Mouse (Mus musculus) intestine, embryonic 16.5 days (tissue): ENCODE measurements around the gene Ric8a. TPM values are rescaled to one million over a fixed set of nuclear protein-coding genes. Genes with fewer than 3 reads are reported as not detected.

Source experiments
- ATAC-seq: fragments of 200-750 bp; cut with Nextera tagmentation; 2 replicates; pipeline ENCODE4 v1.8.0; 2017; ENCODE audit warnings: moderate TSS enrichment, moderate library complexity
- H3K27ac ChIP-seq: fragments of 300-500 bp; sonication (generic); 2 replicates; pipeline ENCODE4 v1.5.1; 2014; ENCODE audit warnings: mild to moderate bottlenecking, low read length
- H3K27me3 ChIP-seq: fragments of 300-500 bp; sonication (generic); replicated peaks from 2 replicates; pipeline ENCODE4 v1.6.1; 2014; ENCODE audit warnings: low read length, control low read depth, mixed read lengths; ENCODE audit not compliant: control insufficient read depth, insufficient read depth
- H3K36me3 ChIP-seq: fragments of 300-500 bp; sonication (generic); 2 replicates; pipeline ENCODE4 v1.6.1; 2014; ENCODE audit warnings: low read length, control low read depth; ENCODE audit not compliant: control insufficient read depth, insufficient read depth
- H3K4me1 ChIP-seq: fragments of 300-500 bp; sonication (generic); 2 replicates; pipeline ENCODE4 v1.6.1; 2014; ENCODE audit warnings: low read length, control low read depth, mixed read lengths; ENCODE audit not compliant: control insufficient read depth, insufficient read depth
- H3K4me2 ChIP-seq: fragments of 300-500 bp; sonication (generic); 2 replicates; pipeline ENCODE4 v1.6.1; 2014; ENCODE audit warnings: low read depth, low read length, control low read depth
- H3K4me3 ChIP-seq: fragments of 300-500 bp; sonication (generic); 2 replicates; pipeline ENCODE4 v1.5.1; 2014; ENCODE audit warnings: mild to moderate bottlenecking, low read length
- H3K9ac ChIP-seq: fragments of 300-500 bp; sonication (generic); 2 replicates; pipeline ENCODE4 v1.6.1; 2014; ENCODE audit warnings: low read depth, low read length
- H3K9me3 ChIP-seq: fragments of 300-500 bp; sonication (generic); 2 replicates; pipeline ENCODE4 v1.6.1; 2016; ENCODE audit warnings: low read length, control low read depth; ENCODE audit not compliant: control insufficient read depth
- WGBS: fragments of 180-500 bp; shearing (Covaris S2); extraction: QIAGEN DNeasy Blood & Tissue Kit; methylation state at CpG from one replicate; pipeline ENCODE4 v1.1.7; 2014; 5-methylcytosine and 5-hydroxymethylcytosine counted together
- polyA plus RNA-seq: library from polyadenylated mRNA; unstranded; fragments of >200 nt; fragmentation: Nextera tagmentation; extraction: Ambion mirVana; gene quantifications from 2 replicates; pipeline ENCODE4 v1.2.1, GENCODE M21; 2015

The Ric8a gene
- polyA plus RNA-seq, 1 experiment from 2014 or later: 70.1 TPM

- no peak within 1 kb of the TSS for H3K4me2 ChIP-seq
- H3K27me3 ChIP-seq: no peaks in the 10 kb centered on the region
- no peak within 1 kb of the TSS for H3K4me3 ChIP-seq
- no peak within 1 kb of the TSS for H3K27ac ChIP-seq
- no peaks in the 10 kb centered on the region for H3K9me3 ChIP-seq
- 23% methylated on average over 14 of the region's 14 CpGs for WGBS
- H3K9ac ChIP-seq: no peak within 1 kb of the TSS
- peak; percentile 62 for ATAC-seq
- no peaks in the 10 kb centered on the region for H3K36me3 ChIP-seq
- no peaks in the 10 kb centered on the region for H3K4me1 ChIP-seq
These were observed 11.7 kb upstream of the Ric8a start, which contains the start of gene Scgb1c1 for GRCm38 (mm10) chr7:140844905-140845665. TSS of gene Scgb1c1 (plus strand) at chr7:140845547.

GRCm38 (mm10) chr7:140845683-140846082 lies 11.1 kb upstream of the Ric8a start:
- Histone ChIP-seq H3K36me3 (no peaks in the 10 kb centered on the region), H3K9ac (no peak overlapping the region), H3K27me3 (no peaks in the 10 kb centered on the region), H3K4me2 (no peak overlapping the region), H3K27ac (no peak overlapping the region), H3K9me3 (no peaks in the 10 kb centered on the region), H3K4me3 (no peak overlapping the region), H3K4me1 (no peaks in the 10 kb centered on the region)
- no peak for ATAC-seq
- WGBS: 56% methylated on average over 4 of the region's 4 CpGs

- ATAC-seq: no peak
- Histone ChIP-seq H3K4me3 (no peak overlapping the region), H3K4me2 (no peak overlapping the region), H3K9ac (no peak overlapping the region), H3K9me3 (no peaks in the 10 kb centered on the region), H3K27ac (no peak overlapping the region), H3K27me3 (no peaks in the 10 kb centered on the region), H3K36me3 (no peaks in the 10 kb centered on the region), H3K4me1 (no peaks in the 10 kb centered on the region)
- 85% methylated on average over 10 of the region's 10 CpGs for WGBS
These were observed 10.1 kb upstream of the Ric8a start for GRCm38 (mm10) chr7:140846676-140847075.

GRCm38 (mm10) chr7:140847755-140848580 lies 8.8 kb upstream of the Ric8a start, which contains the start of gene Odf3:
TSS of gene Odf3 (plus strand) at chr7:140847805.
- no peak within 1 kb of the TSS for H3K4me2 ChIP-seq
- no peak within 1 kb of the TSS for H3K27ac ChIP-seq
- H3K4me1 ChIP-seq: no peaks in the 10 kb centered on the region
- H3K36me3 ChIP-seq: peaks cover 4% of the 10 kb centered on the region; the same call in 1 of the 2 replicates
- H3K27me3 ChIP-seq: no peaks in the 10 kb centered on the region
- H3K9ac ChIP-seq: 0 out of 2 replicates have a peak within 1 kb of the TSS, but pooled peaks have one; percentile 2
- WGBS: 63% methylated on average over 11 of the region's 11 CpGs
- no peak within 1 kb of the TSS for H3K4me3 ChIP-seq
- no peaks in the 10 kb centered on the region for H3K9me3 ChIP-seq
- no peak; the same call in 1 of the 2 replicates for ATAC-seq

GRCm38 (mm10) chr7:140848591-140848990 lies 8.2 kb upstream of the Ric8a start:
- no peak overlapping the region for H3K4me3 ChIP-seq
- no peaks in the 10 kb centered on the region for H3K4me1 ChIP-seq
- no peak overlapping the region for H3K4me2 ChIP-seq
- H3K27ac ChIP-seq: no peak overlapping the region
- no peak for ATAC-seq
- peaks cover 5% of the 10 kb centered on the region; the same call in 1 of the 2 replicates for H3K36me3 ChIP-seq
- H3K9me3 ChIP-seq: no peaks in the 10 kb centered on the region
- WGBS: 96% methylated on average over 10 of the region's 10 CpGs
- H3K9ac ChIP-seq: no peak overlapping the region
- no peaks in the 10 kb centered on the region for H3K27me3 ChIP-seq

- ATAC-seq: no peak
- Histone ChIP-seq H3K9me3 (no peaks in the 10 kb centered on the region), H3K27me3 (no peaks in the 10 kb centered on the region), H3K36me3 (peaks cover 11% of the 10 kb centered on the region; the same call in 1 of the 2 replicates), H3K4me2 (no peak overlapping the region), H3K9ac (no peak overlapping the region), H3K27ac (no peak overlapping the region), H3K4me1 (peaks cover 6% of the 10 kb centered on the region), H3K4me3 (no peak overlapping the region)
- WGBS: 96% methylated on average over 4 of the region's 4 CpGs
These were observed 4.8 kb upstream of the Ric8a start for GRCm38 (mm10) chr7:140851916-140852315.

- no peak for ATAC-seq
- Histone ChIP-seq H3K9me3 (no peaks in the 10 kb centered on the region), H3K9ac (no peak overlapping the region), H3K36me3 (peaks cover 11% of the 10 kb centered on the region; the same call in 1 of the 2 replicates), H3K4me1 (peaks cover 12% of the 10 kb centered on the region), H3K4me2 (no peak overlapping the region), H3K27ac (no peak overlapping the region), H3K4me3 (no peak overlapping the region), H3K27me3 (no peaks in the 10 kb centered on the region)
- 82% methylated on average over 9 of the region's 9 CpGs for WGBS
These were observed 3.4 kb upstream of the Ric8a start for GRCm38 (mm10) chr7:140853386-140853785.

- no peak overlapping the region for H3K9ac ChIP-seq
- H3K4me2 ChIP-seq: no peak overlapping the region
- WGBS: 94% methylated on average over 18 of the region's 18 CpGs
- no peak overlapping the region for H3K4me3 ChIP-seq
- ATAC-seq: no peak
- peaks cover 19% of the 10 kb centered on the region for H3K4me1 ChIP-seq
- no peaks in the 10 kb centered on the region for H3K9me3 ChIP-seq
- H3K36me3 ChIP-seq: peaks cover 11% of the 10 kb centered on the region; the same call in 1 of the 2 replicates
- no peaks in the 10 kb centered on the region for H3K27me3 ChIP-seq
- H3K27ac ChIP-seq: no peak overlapping the region
These were observed 2.3 kb upstream of the Ric8a start for GRCm38 (mm10) chr7:140854483-140854882.

GRCm38 (mm10) chr7:140855181-140855580 lies 1.6 kb upstream of the Ric8a start:
- Histone ChIP-seq H3K27me3 (no peaks in the 10 kb centered on the region), H3K4me3 (peak overlapping the region; percentile 87), H3K36me3 (peaks cover 11% of the 10 kb centered on the region; the same call in 1 of the 2 replicates), H3K9ac (peak overlapping the region; percentile 90), H3K4me2 (peak overlapping the region; percentile 91), H3K27ac (no peak overlapping the region), H3K4me1 (peaks cover 19% of the 10 kb centered on the region), H3K9me3 (no peaks in the 10 kb centered on the region)
- WGBS: 65% methylated on average over 9 of the region's 9 CpGs
- ATAC-seq: no peak
